ENCODE assay signal across 17 mouse cellular contexts in genomic region chr12:88993788-88994187, GRCm38 (mm10).
"Had no signal": no experiment of that assay in that cellular context is flagged by ENCODE, and none has a peak within 500 bp of the region (broad histone marks: within the 10 kb centered on the region; RNA-seq: fewer than 3 reads in every experiment).

No protein-coding gene starts in this region.

- DNase-seq: gastrocnemius, adult 2 months; gastrocnemius, postnatal 10 days; gastrocnemius, postnatal 25 days; heart, adult 18-20 months; heart, postnatal 10 days; heart, postnatal 4 days; kidney, adult 18-20 months; kidney, adult 8-10 months; kidney, postnatal 10 days; kidney, postnatal 25 days; kidney, postnatal 4 days; layer of hippocampus, adult 9-11 months; liver had no signal

- ATAC-seq: hindbrain, embryonic 16.5 days; inflammation-experienced regulatory T-cells, adult 6 months; intestine, embryonic 15.5 days; intestine, postnatal 0 days had no signal
